Mouse (Mus musculus): ENCODE results near the gene Lats2. TPM values are rescaled to one million over a fixed set of nuclear protein-coding genes. Genes with fewer than 3 reads are reported as not detected.
A peak's percentile ranks its signal among the peaks of the same experiment; 100 is the strongest.

The Lats2 gene
- polyA plus RNA-seq, 1 experiment from 2014 or later, result 25.9 TPM

DNA sequence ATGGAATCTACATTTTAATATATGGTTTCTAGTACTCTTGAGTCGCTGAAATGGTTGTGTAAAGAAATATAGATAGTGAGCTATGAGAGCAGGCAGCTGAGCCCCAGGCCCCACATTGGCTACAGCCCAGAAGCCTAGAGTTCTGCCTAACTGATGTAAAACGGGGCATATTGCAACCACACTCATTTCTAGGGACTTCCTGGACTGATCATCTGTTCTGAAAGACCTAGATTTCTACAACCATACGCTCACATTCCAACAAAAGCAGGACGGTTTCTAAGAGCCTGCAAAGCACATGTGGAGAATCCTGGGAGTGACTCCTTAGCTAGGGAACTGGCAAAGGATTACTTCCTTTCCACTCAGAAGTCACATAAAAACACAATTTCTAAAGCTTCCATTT, 22.0 kb downstream of the Lats2 start:
- no peaks in the 10 kb centered on the region for H3K9me3 ChIP-seq (ENCODE audit: control insufficient read depth, low read length)
- no peak overlapping the region for H3K4me2 ChIP-seq (ENCODE audit: low read length)
- no peaks in the 10 kb centered on the region for H3K27me3 ChIP-seq (ENCODE audit: control insufficient read depth, insufficient read depth, low read length)
- WGBS, result 42% methylated on average over 4 of the region's 4 CpGs
- ATAC-seq (ENCODE audit: insufficient number of reproducible peaks, insufficient read depth, low FRiP score, low read depth), result no peak
- no peak overlapping the region for H3K4me3 ChIP-seq (ENCODE audit: control insufficient read depth in 1 of 2, insufficient read depth in 1 of 2, low read depth in 1 of 2, low read length in 2 of 2)
- H3K27ac ChIP-seq (replicated peaks in 1 of 2; ENCODE audit: control insufficient read depth in 1 of 2, insufficient read depth in 1 of 2, low read depth in 2 of 2, low read length in 2 of 2), result peak overlapping the region; percentile 14 to 83; a peak in 2 of 4 replicates
- H3K4me1 ChIP-seq (ENCODE audit: control insufficient read depth in 2 of 2, insufficient read depth in 2 of 2, low read length in 2 of 2), result peaks cover 34 to 75% of the 10 kb centered on the region in 2 experiments
- H3K36me3 ChIP-seq (ENCODE audit: control insufficient read depth, insufficient read depth, low read length), result peaks cover 23% of the 10 kb centered on the region
- H3K9ac ChIP-seq (ENCODE audit: low read length), result no peak overlapping the region

DNA sequence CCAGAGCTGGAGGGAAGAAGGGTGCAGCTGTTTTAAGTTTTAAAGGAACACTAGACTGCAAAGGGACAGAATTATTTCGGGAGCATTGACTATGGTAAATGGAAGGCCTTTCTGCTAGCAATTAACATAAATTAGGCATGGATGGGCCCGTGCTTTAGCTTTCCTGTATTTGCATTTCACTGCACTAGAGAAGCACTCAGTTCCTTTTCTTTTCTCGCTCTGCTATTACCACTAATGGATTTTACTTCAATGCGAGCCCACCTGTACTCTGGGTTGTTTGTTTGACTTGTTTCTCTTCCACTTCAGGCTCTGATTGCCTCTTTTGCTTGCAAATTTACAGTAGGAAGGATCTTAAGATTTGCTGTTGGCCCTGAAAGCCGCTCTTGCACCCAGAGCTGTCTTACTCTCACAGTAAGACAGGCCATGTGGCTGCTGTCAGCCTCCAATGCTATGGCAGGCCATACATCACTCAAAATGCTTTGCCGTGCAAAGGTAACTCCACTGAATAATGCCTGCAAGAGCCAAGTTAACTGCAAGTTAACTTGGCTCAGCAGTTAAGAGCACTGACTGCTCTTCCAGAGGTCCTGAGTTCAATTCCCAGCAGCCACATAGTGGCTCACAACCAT, 25.4 kb downstream of the Lats2 start:
- 80% methylated on average over 6 of the region's 6 CpGs for WGBS
- no peak for ATAC-seq (ENCODE audit: insufficient number of reproducible peaks, insufficient read depth, low FRiP score, low read depth)
- Histone ChIP-seq H3K27me3 (ENCODE audit: control insufficient read depth, insufficient read depth, low read length) (no peaks in the 10 kb centered on the region), H3K27ac (replicated peaks in 1 of 2; ENCODE audit: control insufficient read depth in 1 of 2, insufficient read depth in 1 of 2, low read depth in 2 of 2, low read length in 2 of 2) (no peak overlapping the region), H3K36me3 (ENCODE audit: control insufficient read depth, insufficient read depth, low read length) (peaks cover 28% of the 10 kb centered on the region), H3K4me2 (ENCODE audit: low read length) (no peak overlapping the region), H3K4me1 (ENCODE audit: control insufficient read depth in 2 of 2, insufficient read depth in 2 of 2, low read length in 2 of 2) (peaks cover 41 to 72% of the 10 kb centered on the region in 2 experiments), H3K9ac (ENCODE audit: low read length) (no peak overlapping the region), H3K9me3 (ENCODE audit: control insufficient read depth, low read length) (no peaks in the 10 kb centered on the region), H3K4me3 (ENCODE audit: control insufficient read depth in 1 of 2, insufficient read depth in 1 of 2, low read depth in 1 of 2, low read length in 2 of 2) (no peak overlapping the region)

DNA sequence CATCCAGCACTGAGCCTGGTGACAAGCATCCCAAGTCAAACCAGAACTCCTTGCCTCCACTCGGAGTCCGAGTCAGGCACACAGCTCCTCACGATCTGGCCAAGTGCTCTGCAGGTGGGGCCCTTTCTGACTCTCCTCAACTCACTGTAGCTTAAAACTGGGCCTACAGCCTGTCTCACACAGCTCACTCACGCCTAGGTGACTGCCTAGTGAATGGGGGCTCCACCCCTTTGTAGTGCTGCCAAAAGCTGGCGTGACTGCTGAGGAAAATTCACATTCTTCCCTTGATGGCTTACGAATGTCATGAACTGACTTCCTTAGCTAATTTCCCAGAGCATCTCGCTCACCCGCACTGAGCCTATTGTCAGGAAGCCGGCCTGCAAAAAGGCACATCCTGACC, 27.7 kb downstream of the Lats2 start:
- H3K4me3 ChIP-seq (ENCODE audit: control insufficient read depth in 1 of 2, insufficient read depth in 1 of 2, low read depth in 1 of 2, low read length in 2 of 2), result no peak overlapping the region
- H3K9me3 ChIP-seq (ENCODE audit: control insufficient read depth, low read length), result 0 out of 2 replicates have a peak, but pooled peaks cover 5% of the 10 kb centered on the region
- H3K27ac ChIP-seq (replicated peaks in 1 of 2; ENCODE audit: control insufficient read depth in 1 of 2, insufficient read depth in 1 of 2, low read depth in 2 of 2, low read length in 2 of 2), result peak overlapping the region; percentile 74 to 79
- WGBS, result 17% methylated on average over 9 of the region's 9 CpGs
- H3K36me3 ChIP-seq (ENCODE audit: control insufficient read depth, insufficient read depth, low read length), result peaks cover 36% of the 10 kb centered on the region
- peaks cover 32 to 51% of the 10 kb centered on the region in 2 experiments for H3K4me1 ChIP-seq (ENCODE audit: control insufficient read depth in 2 of 2, insufficient read depth in 2 of 2, low read length in 2 of 2)
- peak overlapping the region; percentile 11 for H3K4me2 ChIP-seq (ENCODE audit: low read length)
- ATAC-seq (ENCODE audit: insufficient number of reproducible peaks, insufficient read depth, low FRiP score, low read depth), result peak; percentile 77
- peak overlapping the region; percentile 49; the same call in 1 of the 2 replicates for H3K9ac ChIP-seq (ENCODE audit: low read length)
- no peaks in the 10 kb centered on the region for H3K27me3 ChIP-seq (ENCODE audit: control insufficient read depth, insufficient read depth, low read length)

DNA sequence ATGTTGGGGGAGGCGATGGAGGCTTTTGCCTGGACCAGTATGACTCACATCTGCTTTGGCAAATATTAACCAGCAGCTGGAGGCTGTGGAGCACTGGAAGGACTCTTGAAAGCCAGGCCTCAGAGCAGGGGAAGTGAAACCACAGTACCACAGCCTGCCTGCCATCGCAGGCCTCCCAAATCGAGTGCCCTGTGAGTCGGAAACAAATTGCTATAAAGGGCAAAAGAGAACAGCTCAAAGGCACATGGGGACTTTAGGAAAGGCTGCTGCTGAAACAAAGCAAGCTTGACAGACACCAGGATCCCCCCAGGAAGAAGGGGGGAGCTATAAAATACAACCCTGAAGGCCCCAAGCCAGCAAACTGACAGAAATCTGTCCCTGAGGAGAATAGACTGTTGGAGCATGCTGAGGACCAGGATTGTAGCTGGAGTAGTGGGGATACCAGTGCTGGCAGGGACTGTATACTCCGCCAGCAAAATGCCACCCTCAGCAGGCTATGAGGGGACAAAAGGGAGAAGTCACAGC, 28.2 kb downstream of the Lats2 start:
- H3K4me2 ChIP-seq (ENCODE audit: low read length), result peak overlapping the region; percentile 11
- H3K27me3 ChIP-seq (ENCODE audit: control insufficient read depth, insufficient read depth, low read length), result no peaks in the 10 kb centered on the region
- peaks cover 36% of the 10 kb centered on the region for H3K36me3 ChIP-seq (ENCODE audit: control insufficient read depth, insufficient read depth, low read length)
- WGBS, result 49% methylated on average over 5 of the region's 5 CpGs
- H3K27ac ChIP-seq (replicated peaks in 1 of 2; ENCODE audit: control insufficient read depth in 1 of 2, insufficient read depth in 1 of 2, low read depth in 2 of 2, low read length in 2 of 2), result peak overlapping the region; percentile 74 to 79
- H3K4me1 ChIP-seq (ENCODE audit: control insufficient read depth in 2 of 2, insufficient read depth in 2 of 2, low read length in 2 of 2), result peaks cover 29 to 50% of the 10 kb centered on the region in 2 experiments
- peak overlapping the region; percentile 49; the same call in 1 of the 2 replicates for H3K9ac ChIP-seq (ENCODE audit: low read length)
- ATAC-seq (ENCODE audit: insufficient number of reproducible peaks, insufficient read depth, low FRiP score, low read depth), result no peak
- no peak overlapping the region for H3K4me3 ChIP-seq (ENCODE audit: control insufficient read depth in 1 of 2, insufficient read depth in 1 of 2, low read depth in 1 of 2, low read length in 2 of 2)
- 0 out of 2 replicates have a peak, but pooled peaks cover 5% of the 10 kb centered on the region for H3K9me3 ChIP-seq (ENCODE audit: control insufficient read depth, low read length)

DNA sequence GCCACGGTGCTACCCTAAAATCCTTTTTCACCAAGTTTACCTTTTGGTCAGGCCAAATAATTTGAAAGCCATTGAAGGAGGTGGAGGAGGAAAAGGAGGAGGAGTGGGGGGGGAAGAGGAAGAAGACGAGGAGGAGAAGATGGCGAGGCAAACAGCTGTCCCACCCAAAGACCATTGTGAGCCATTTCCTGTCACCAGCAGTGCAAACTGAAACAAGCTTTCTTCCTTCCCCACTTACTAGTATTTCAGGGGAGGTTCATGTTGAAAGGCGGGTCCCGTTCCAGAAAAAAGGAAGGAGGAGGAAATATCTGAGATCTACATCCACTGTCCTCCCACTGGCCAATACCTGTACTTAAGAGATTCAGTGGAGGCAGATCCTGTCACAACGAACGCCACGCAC, 28.8 kb downstream of the Lats2 start:
- peak overlapping the region; percentile 74 to 79; a peak in 3 of 4 replicates for H3K27ac ChIP-seq (replicated peaks in 1 of 2; ENCODE audit: control insufficient read depth in 1 of 2, insufficient read depth in 1 of 2, low read depth in 2 of 2, low read length in 2 of 2)
- ATAC-seq (ENCODE audit: insufficient number of reproducible peaks, insufficient read depth, low FRiP score, low read depth), result no peak
- peaks cover 31 to 48% of the 10 kb centered on the region in 2 experiments for H3K4me1 ChIP-seq (ENCODE audit: control insufficient read depth in 2 of 2, insufficient read depth in 2 of 2, low read length in 2 of 2)
- H3K27me3 ChIP-seq (ENCODE audit: control insufficient read depth, insufficient read depth, low read length), result no peaks in the 10 kb centered on the region
- H3K9ac ChIP-seq (ENCODE audit: low read length), result no peak overlapping the region
- no peak overlapping the region for H3K4me2 ChIP-seq (ENCODE audit: low read length)
- 52% methylated on average over 8 of the region's 8 CpGs for WGBS
- 0 out of 2 replicates have a peak, but pooled peaks cover 5% of the 10 kb centered on the region for H3K9me3 ChIP-seq (ENCODE audit: control insufficient read depth, low read length)
- H3K36me3 ChIP-seq (ENCODE audit: control insufficient read depth, insufficient read depth, low read length), result peaks cover 36% of the 10 kb centered on the region
- no peak overlapping the region for H3K4me3 ChIP-seq (ENCODE audit: control insufficient read depth in 1 of 2, insufficient read depth in 1 of 2, low read depth in 1 of 2, low read length in 2 of 2)

DNA sequence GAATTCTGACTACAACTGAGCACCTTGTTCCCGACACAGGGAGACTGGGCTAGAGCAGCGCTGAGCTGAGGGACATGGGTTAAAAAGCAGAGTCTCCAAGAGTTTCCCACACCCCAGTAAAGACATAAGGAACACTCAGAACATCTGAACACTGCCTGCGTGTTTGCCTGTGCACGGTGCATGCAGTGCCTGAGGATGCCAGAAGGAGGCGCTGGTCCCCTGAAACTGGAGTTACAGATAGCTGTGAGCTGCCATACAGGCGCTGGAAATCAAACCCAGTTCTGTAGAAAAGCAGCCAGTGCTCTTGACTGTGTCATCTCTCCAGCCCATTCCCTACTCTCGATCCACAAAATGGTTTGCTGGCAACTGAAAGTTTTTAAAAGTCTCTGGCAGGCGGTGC, 32.0 kb downstream of the Lats2 start:
- 78% methylated on average over 8 of the region's 8 CpGs for WGBS
- Histone ChIP-seq H3K4me2 (ENCODE audit: low read length) (no peak overlapping the region), H3K36me3 (ENCODE audit: control insufficient read depth, insufficient read depth, low read length) (peaks cover 36% of the 10 kb centered on the region)

DNA sequence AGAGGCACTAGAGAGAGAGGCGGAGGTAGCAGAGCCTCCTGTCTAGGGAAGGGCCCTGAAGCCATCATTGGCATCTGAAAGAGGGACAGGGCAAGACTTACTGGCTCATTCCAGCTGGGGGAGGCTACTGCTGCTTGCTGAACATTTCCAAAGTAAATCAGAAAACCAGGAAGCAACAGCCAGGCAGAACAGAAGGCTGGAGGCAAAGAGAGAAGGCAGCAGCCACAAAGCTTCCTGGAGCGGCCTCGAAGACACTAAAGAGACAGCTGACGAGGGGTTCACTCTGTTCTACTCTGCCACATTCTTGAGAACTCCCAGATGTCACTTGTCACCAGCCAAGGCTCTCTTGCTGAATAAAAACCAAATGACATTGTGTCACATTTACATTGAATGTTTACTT, 33.7 kb downstream of the Lats2 start:
- ATAC-seq (ENCODE audit: insufficient number of reproducible peaks, insufficient read depth, low FRiP score, low read depth), result no peak
- Histone ChIP-seq H3K9me3 (ENCODE audit: control insufficient read depth, low read length) (0 out of 2 replicates have a peak, but pooled peaks cover 5% of the 10 kb centered on the region), H3K27me3 (ENCODE audit: control insufficient read depth, insufficient read depth, low read length) (no peaks in the 10 kb centered on the region), H3K4me1 (ENCODE audit: control insufficient read depth in 2 of 2, insufficient read depth in 2 of 2, low read length in 2 of 2) (peaks cover 11 to 22% of the 10 kb centered on the region in 2 experiments), H3K9ac (ENCODE audit: low read length) (no peak overlapping the region), H3K4me2 (ENCODE audit: low read length) (no peak overlapping the region), H3K36me3 (ENCODE audit: control insufficient read depth, insufficient read depth, low read length) (peaks cover 35% of the 10 kb centered on the region), H3K4me3 (ENCODE audit: control insufficient read depth in 1 of 2, insufficient read depth in 1 of 2, low read depth in 1 of 2, low read length in 2 of 2) (no peak overlapping the region), H3K27ac (replicated peaks in 1 of 2; ENCODE audit: control insufficient read depth in 1 of 2, insufficient read depth in 1 of 2, low read depth in 2 of 2, low read length in 2 of 2) (peak overlapping the region in 1 of 2 experiments; percentile 29; a peak in 1 of 4 replicates)
- WGBS, result 36% methylated on average over 4 of the region's 4 CpGs

More for the DNA sequence above, 32.0 kb downstream of the Lats2 start:
- no peaks in the 10 kb centered on the region for H3K27me3 ChIP-seq (ENCODE audit: control insufficient read depth, insufficient read depth, low read length)
- peaks cover 28 to 38% of the 10 kb centered on the region in 2 experiments for H3K4me1 ChIP-seq (ENCODE audit: control insufficient read depth in 2 of 2, insufficient read depth in 2 of 2, low read length in 2 of 2)
- H3K27ac ChIP-seq (replicated peaks in 1 of 2; ENCODE audit: control insufficient read depth in 1 of 2, insufficient read depth in 1 of 2, low read depth in 2 of 2, low read length in 2 of 2), result no peak overlapping the region
- no peak for ATAC-seq (ENCODE audit: insufficient number of reproducible peaks, insufficient read depth, low FRiP score, low read depth)
- no peak overlapping the region for H3K9ac ChIP-seq (ENCODE audit: low read length)
- H3K9me3 ChIP-seq (ENCODE audit: control insufficient read depth, low read length), result 0 out of 2 replicates have a peak, but pooled peaks cover 5% of the 10 kb centered on the region
- H3K4me3 ChIP-seq (ENCODE audit: control insufficient read depth in 1 of 2, insufficient read depth in 1 of 2, low read depth in 1 of 2, low read length in 2 of 2), result no peak overlapping the region
